Mouse (Mus musculus) cortical plate, adult 2 months (tissue): ENCODE results near the gene Ripor3.

ENCODE experiments used
- CTCF ChIP-seq: fragments of 200-500 bp; IDR thresholded peaks from 2 replicates; pipeline ENCODE4 v1.5.1; 2011; ENCODE audit warnings: mild to moderate bottlenecking, control low read depth, low read length; ENCODE audit not compliant: insufficient read depth; ENCODE audit errors: extremely low read depth
- POLR2A ChIP-seq: fragments of 200-500 bp; IDR thresholded peaks from 2 replicates; pipeline ENCODE4 v1.6.1; 2011; ENCODE audit warnings: mild to moderate bottlenecking, low read length, control low read depth; ENCODE audit not compliant: insufficient read depth; ENCODE audit errors: extremely low read depth

- TF ChIP-seq CTCF, result no peak
- TF ChIP-seq POLR2A, result no peak
Measured at GRCm38 (mm10) chr2:167962347-167962746, 48.1 kb downstream of the Ripor3 start.
